Mouse (Mus musculus): Measurements from ENCODE around the gene Syne1.

Syne1 gene

GRCm38 (mm10) chr10:5288716-5289574 lies 262.3 kb downstream of the Syne1 start:
- DNase-seq = peak; percentile 85

GRCm38 (mm10) chr10:5288262-5288661 lies 263.0 kb downstream of the Syne1 start:
- DNase-seq = peak; percentile 38

GRCm38 (mm10) chr10:5275769-5276168 lies 275.5 kb downstream of the Syne1 start:
- peak; percentile 22 for DNase-seq

GRCm38 (mm10) chr10:5270641-5271040 lies 280.6 kb downstream of the Syne1 start:
- DNase-seq = no peak

GRCm38 (mm10) chr10:5264418-5264817 lies 286.9 kb downstream of the Syne1 start:
- no peak for DNase-seq

GRCm38 (mm10) chr10:5262636-5263035 lies 288.6 kb downstream of the Syne1 start:
- DNase-seq = no peak

- DNase-seq = no peak
Measured at GRCm38 (mm10) chr10:5256686-5257085, 294.6 kb downstream of the Syne1 start.

- no peak for DNase-seq
Measured at GRCm38 (mm10) chr10:5253752-5254151, 297.5 kb downstream of the Syne1 start.

- peak; percentile 63 for DNase-seq
Measured at GRCm38 (mm10) chr10:5250702-5251101, 300.6 kb downstream of the Syne1 start.

GRCm38 (mm10) chr10:5239680-5240079 lies 311.6 kb downstream of the Syne1 start:
- no peak for DNase-seq

GRCm38 (mm10) chr10:5236926-5237325 lies 314.4 kb downstream of the Syne1 start:
- no peak for DNase-seq

- DNase-seq = no peak
Measured at GRCm38 (mm10) chr10:5236171-5236570, 315.1 kb downstream of the Syne1 start.

- DNase-seq = no peak
Measured at GRCm38 (mm10) chr10:5234721-5235501, 316.4 kb downstream of the Syne1 start.

GRCm38 (mm10) chr10:5229129-5229528 lies 322.2 kb downstream of the Syne1 start:
- no peak for DNase-seq

- peak; percentile 47 for DNase-seq
Measured at GRCm38 (mm10) chr10:5227395-5228076, 323.7 kb downstream of the Syne1 start.

GRCm38 (mm10) chr10:5215943-5216342 lies 335.3 kb downstream of the Syne1 start:
- DNase-seq = no peak

GRCm38 (mm10) chr10:5207905-5208641 lies 343.2 kb downstream of the Syne1 start:
- DNase-seq = peak; percentile 60

GRCm38 (mm10) chr10:5205977-5206376 lies 345.3 kb downstream of the Syne1 start:
- no peak for DNase-seq

- DNase-seq = no peak
Measured at GRCm38 (mm10) chr10:5205570-5205969, 345.7 kb downstream of the Syne1 start.

- DNase-seq = no peak
Measured at GRCm38 (mm10) chr10:5203837-5204236, 347.4 kb downstream of the Syne1 start.

GRCm38 (mm10) chr10:5197356-5197755 lies 353.9 kb downstream of the Syne1 start:
- no peak for DNase-seq

- DNase-seq = no peak
Measured at GRCm38 (mm10) chr10:5196267-5196666, 355.0 kb downstream of the Syne1 start.

GRCm38 (mm10) chr10:5195288-5195687 lies 356.0 kb downstream of the Syne1 start:
- DNase-seq = no peak
